Mouse (Mus musculus) embryonic fibroblast, embryonic 13.5 days (primary cell): ENCODE measurements around the gene Colgalt2.

Experiments
- CTCF ChIP-seq: IDR thresholded peaks from 2 replicates; pipeline ENCODE4 v1.5.1; 2011; ENCODE audit warnings: mild to moderate bottlenecking, control low read depth, low read length, moderate library complexity, borderline replicate concordance; ENCODE audit not compliant: insufficient read depth
- POLR2A ChIP-seq: IDR thresholded peaks from 2 replicates; pipeline ENCODE4 v1.6.1; 2011; ENCODE audit warnings: low read depth, mild to moderate bottlenecking, control low read depth, low read length, moderate library complexity

- TF ChIP-seq CTCF (no peak), POLR2A (no peak)
Observed at GRCm38 (mm10) chr1:152400556-152401540, 1.2 kb downstream of the Colgalt2 start.
